Mouse (Mus musculus) 416B (cell line): ENCODE results near the gene Maml1.
A peak's percentile ranks its signal among the peaks of the same experiment; 100 is the strongest.

Source experiments
- DNase-seq: peaks from one replicate; pipeline ENCODE4 v3.0.0; 2011; ENCODE audit warnings: low read depth

The Maml1 gene

GRCm38 (mm10) chr11:50292190-50292855 is at the start of gene Maml1:
Gene Maml1, minus strand, starts transcription at chr11:50292311.
- DNase-seq, result peak; percentile 99

DNA sequence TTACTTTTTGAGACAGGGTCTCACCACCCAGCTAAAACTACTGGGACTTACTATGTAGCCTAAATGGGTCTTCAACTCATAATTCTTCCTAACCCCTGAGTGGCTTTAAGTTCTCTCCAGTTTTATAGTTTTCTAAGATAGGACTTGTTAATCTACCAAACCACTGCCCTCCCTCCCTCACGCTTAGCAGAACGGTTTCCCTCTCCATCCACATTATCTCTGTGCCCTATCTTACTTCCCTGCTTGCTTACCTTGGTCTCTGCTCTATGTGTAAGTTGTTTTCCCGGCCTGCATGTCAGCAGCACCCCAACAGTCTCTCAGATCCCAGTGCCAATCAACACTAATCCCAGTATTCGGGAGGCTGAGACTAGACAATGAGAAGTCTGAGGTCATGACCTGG is 44.8 kb upstream of the Maml1 start:
- no peak for DNase-seq

DNA sequence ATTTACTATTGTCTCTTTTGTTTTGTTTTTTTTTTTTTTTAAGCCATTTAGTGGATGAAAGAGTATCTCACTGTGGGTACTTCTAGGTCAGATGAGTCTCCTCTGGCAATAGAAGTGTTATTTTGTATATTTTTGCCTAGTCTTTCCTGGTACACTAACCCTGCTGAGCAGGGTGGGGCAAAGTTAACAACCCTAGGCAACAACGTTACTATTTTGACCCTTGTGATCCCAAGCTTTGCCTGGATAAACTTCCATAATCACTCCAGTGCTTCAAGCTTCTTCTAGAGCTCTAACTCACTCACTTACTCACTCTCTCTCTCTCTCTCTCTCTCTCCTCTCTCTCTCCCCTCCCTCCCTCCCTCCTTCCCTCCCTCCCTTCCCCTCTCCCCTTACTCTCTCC is 44.0 kb upstream of the Maml1 start:
- no peak for DNase-seq

DNA sequence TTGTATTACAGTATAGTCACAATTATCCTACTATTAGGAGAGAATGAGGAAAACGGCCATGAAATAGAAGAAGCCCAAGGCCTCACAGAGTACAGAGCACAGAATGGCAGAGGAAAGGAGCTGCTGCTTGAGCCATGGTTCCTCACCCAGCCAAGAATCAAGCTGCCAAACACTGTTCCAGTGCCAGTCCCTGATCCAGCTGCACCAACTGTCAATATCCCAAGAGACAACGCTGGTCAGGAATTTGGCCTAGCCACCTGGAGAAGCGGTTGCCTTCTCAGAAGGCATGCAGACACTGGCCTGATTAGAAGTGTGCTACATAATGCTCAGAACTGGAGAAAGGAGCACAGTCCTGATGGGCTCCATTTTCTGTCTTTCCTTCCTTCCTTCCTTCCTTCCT is 41.1 kb upstream of the Maml1 start:
- DNase-seq, result no peak

GRCm38 (mm10) chr11:50329378-50329777 is 37.3 kb upstream of the Maml1 start:
- no peak for DNase-seq

- no peak for DNase-seq
Observed at GRCm38 (mm10) chr11:50328075-50328625, 36.0 kb upstream of the Maml1 start.

DNA sequence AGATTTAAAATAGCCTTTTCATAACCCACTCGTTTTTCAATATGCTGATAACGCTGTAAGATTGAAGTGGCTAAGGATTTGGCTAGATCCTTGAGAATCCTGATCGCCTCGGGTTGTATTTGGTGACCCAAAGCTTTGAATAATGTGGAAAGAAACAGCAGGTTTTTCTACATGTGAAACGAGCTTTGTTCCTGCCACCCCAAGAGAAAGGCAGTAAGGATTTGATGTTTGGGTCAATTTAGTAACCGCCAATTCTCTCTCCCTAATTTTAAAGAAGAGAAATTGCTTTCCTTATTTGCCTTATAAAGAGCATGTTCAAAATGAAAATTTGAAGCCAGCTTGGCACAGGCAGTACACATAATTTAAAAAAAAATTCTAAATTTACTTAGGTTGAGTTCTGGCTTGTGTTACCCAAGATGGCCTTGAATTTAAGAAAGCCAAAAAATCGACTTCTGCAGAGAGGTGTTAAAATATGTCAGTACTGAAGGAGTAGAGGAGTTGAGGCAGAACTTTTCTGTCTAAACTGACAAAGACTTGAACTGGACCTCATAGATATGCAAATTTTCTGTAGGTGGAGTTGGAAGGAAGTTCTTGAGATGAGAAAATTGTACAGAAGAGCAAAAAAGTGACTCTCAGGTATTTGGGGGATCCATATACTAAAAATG is 34.3 kb upstream of the Maml1 start:
- DNase-seq, result peak; percentile 60

GRCm38 (mm10) chr11:50325496-50326301 is 33.6 kb upstream of the Maml1 start, which contains the start of gene Canx:
Gene Canx, minus strand, starts transcription at chr11:50325673.
- peak; percentile 100 for DNase-seq

DNA sequence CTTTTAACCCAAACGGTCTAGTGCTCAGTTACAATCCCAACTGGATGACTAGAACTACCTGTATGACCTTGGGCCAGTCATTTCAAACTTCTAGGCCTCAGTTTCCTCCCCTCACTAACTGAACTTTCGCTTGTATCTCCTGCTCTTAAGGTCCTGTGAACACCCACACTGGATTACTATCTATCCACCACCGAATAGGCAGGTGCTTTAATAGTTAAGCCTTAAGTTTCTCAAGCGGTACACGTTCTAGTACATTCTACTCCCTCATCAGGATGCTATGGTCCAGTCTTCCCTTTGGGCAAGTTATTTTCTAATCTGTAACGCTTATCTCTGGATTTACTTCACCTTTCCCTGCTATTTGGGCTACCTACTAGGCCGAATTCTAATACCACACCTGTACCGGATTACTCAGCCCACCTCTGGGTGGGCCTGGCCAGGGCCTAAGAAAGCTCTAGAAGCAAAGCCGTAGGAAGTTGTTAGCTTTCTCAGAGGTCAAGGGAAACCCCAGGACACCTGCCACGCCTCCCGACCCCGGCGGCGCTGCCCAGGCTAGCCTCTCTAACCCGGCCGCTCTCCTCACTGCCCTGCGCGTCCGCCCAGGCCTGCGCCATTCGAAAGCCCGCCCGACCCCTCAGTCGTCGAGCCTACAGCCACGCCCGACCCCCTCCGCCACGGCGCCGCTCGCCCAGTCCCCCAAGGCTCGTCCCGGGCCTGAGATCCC is 32.8 kb upstream of the Maml1 start:
- DNase-seq, result no peak

DNA sequence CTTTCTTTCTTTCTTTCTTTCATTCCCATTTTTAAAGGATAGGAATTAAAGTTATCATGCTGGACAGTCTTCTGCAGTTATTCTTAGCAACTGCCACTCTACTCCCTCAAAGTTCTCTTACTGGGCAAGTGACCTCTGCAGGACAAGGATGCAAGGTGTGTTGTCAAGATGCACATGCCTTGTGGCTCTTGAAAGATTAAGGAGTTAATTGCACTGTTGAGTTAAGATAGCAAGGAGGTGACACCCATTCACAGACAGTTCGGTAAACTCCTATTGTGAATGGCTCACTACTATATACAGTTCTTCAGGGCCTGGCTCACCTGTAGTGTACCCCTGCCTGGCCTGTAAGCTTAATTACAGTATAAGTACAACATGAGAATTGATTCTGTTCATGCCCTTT is 31.7 kb upstream of the Maml1 start:
- no peak for DNase-seq

DNA sequence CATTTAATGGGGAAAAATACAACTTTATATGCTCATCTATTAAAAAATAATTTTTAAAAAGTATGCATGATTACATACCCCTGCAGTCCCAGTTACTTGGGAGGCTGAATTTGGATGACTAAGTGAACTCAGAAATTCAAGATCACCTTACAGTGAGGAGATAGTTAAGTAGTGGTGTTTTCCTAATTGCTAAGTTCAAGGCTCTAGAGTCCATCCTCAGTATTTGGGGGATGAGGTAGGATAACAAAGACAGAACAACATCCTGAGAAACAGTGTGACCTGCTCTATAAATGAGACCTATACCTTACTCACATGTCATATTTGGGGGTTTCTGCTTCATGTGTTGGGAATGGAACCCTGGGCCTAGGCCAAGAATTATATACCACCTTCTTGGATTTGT is 30.2 kb upstream of the Maml1 start:
- no peak for DNase-seq

GRCm38 (mm10) chr11:50321239-50321638 is 29.1 kb upstream of the Maml1 start:
- DNase-seq, result no peak

DNA sequence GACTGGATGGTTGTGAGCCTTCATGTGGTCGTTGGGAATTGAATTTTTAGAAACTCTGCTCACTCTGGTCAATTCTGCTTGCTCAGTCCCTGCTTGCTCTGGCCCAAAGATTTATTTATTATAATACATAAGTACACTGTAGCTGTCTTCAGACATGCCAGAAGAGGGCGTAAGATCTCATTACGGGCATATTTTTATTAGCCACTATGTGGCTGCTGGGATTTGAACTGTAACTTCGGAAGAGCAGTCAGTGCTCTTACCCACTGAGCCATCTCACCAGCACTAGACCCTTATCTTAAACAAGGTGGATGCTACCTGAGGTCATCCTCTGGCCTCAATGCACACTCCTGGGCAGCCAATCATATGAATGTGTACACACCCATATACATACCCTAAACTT is 27.2 kb upstream of the Maml1 start:
- DNase-seq, result peak; percentile 51

DNA sequence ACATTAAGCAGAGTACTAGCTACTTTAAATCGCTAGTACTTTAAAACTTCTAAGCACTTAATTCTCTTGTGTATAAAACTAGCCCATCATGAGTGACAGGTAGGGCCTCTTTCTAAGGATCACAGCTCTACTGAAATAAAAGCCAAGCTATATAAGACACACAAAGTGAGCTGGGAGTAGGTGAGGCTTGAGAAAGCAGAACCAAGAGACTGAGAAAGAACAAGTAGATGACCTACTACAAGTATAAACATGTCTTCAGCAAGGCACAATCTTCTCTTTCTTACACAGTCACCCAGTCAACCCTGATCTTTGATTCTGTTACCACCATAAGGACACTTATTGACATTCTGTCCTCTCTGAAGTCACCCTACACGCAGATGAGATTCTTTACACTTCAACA is 20.7 kb upstream of the Maml1 start:
- no peak for DNase-seq

GRCm38 (mm10) chr11:50303406-50303805 is 11.3 kb upstream of the Maml1 start:
- DNase-seq, result no peak

GRCm38 (mm10) chr11:50291321-50292165 is 568 bp downstream of the Maml1 start:
- DNase-seq, result peak; percentile 52

GRCm38 (mm10) chr11:50290486-50291225 is 1.5 kb downstream of the Maml1 start:
- peak; percentile 50 for DNase-seq

DNA sequence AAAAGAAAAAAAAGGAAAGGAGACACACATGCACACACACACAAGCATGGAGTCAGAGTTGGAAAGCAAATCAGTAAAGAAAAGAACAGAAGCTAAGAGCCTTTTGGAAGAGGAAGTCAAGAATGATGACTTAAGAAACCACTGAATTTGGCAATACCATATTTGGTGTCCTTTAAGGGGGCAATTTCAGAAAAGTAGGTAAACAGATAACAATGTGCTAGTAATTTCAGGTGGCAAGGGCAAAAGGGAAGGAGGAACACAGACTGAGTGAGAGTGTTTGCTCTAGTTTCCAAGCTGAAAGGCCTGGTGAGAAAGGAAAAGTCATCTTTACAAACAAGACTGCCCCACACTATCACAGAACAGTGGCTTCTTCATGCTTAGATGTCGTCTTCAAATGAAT is 5.7 kb downstream of the Maml1 start:
- peak; percentile 80 for DNase-seq

DNA sequence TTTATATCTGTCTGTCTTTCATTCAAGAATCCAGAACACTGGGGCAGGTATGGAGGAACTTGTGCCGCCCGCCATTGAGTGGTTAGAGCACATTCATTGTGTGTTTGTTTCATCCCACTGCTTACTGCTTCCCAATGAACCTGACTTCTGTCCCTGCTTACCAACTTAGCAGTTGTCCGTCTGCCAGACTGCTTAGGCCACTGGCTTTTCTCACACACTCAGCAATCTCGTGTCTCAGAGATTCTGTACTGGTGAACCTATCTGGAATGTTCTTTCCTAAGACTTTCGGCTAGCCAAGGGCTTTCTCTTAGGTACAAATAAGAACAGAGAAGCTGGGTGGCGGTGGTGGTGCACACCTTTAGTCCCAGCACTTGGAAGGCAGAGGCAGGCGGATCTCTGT is 6.4 kb downstream of the Maml1 start:
- no peak for DNase-seq

- DNase-seq, result no peak
Observed at GRCm38 (mm10) chr11:50285263-50285662, 6.8 kb downstream of the Maml1 start.
